Mouse (Mus musculus) lung, embryonic 14.5 days (tissue): ENCODE data around the gene Pld1. TPM values are rescaled to one million over a fixed set of nuclear protein-coding genes. Genes with fewer than 3 reads are reported as not detected.

Source experiments
- ATAC-seq: fragments of 200-750 bp; cut with Nextera tagmentation; 2 replicates; pipeline ENCODE4 v1.8.0; 2017; ENCODE audit warnings: mild to moderate bottlenecking, moderate TSS enrichment, moderate library complexity; ENCODE audit not compliant: insufficient read depth
- DNase-seq: peaks from one replicate; pipeline ENCODE4 v3.0.0-alpha.2; 2015
- H3K27ac ChIP-seq: fragments of 300-500 bp; sonication (generic); 2 replicates; pipeline ENCODE4 v1.5.1; 2014; ENCODE audit warnings: low read depth, mild to moderate bottlenecking, moderate library complexity
- H3K27me3 ChIP-seq: fragments of 300-500 bp; sonication (generic); 2 replicates; pipeline ENCODE4 v1.6.1; 2014; ENCODE audit warnings: low read length, control low read depth; ENCODE audit not compliant: insufficient read depth
- H3K36me3 ChIP-seq: fragments of 300-500 bp; sonication (generic); 2 replicates; pipeline ENCODE4 v1.6.1; 2014; ENCODE audit warnings: control low read depth; ENCODE audit not compliant: insufficient read depth
- H3K4me1 ChIP-seq: fragments of 300-500 bp; sonication (generic); 2 replicates; pipeline ENCODE4 v1.6.1; 2014; ENCODE audit warnings: antibody characterized with exemption, control low read depth; ENCODE audit not compliant: insufficient read depth
- H3K4me2 ChIP-seq: fragments of 300-500 bp; sonication (generic); 2 replicates; pipeline ENCODE4 v1.6.1; 2014; ENCODE audit warnings: mild to moderate bottlenecking
- H3K4me3 ChIP-seq: fragments of 300-500 bp; sonication (generic); 2 replicates; pipeline ENCODE4 v1.5.1; 2014; ENCODE audit warnings: low read depth, low read length
- H3K9ac ChIP-seq: fragments of 300-500 bp; sonication (generic); 2 replicates; pipeline ENCODE4 v1.6.1; 2014
- H3K9me3 ChIP-seq: fragments of 300-500 bp; sonication (generic); 2 replicates; pipeline ENCODE4 v1.6.1; 2016; ENCODE audit warnings: low read depth, low read length, control low read depth
- CTCF ChIP-seq: IDR thresholded peaks from 2 replicates; pipeline ENCODE4 v1.5.1; 2016; ENCODE audit warnings: antibody characterized with exemption, low read depth
- WGBS: fragments of 180-500 bp; shearing (Covaris S2); extraction: QIAGEN DNeasy Blood & Tissue Kit; methylation state at CpG from one replicate; pipeline ENCODE4 v1.1.7; 2014; 5-methylcytosine and 5-hydroxymethylcytosine counted together
- polyA plus RNA-seq: library from polyadenylated mRNA; unstranded; fragments of >200 nt; fragmentation: Nextera tagmentation; extraction: Ambion mirVana; gene quantifications from 2 replicates; pipeline ENCODE4 v1.2.1, GENCODE M21; 2014

Pld1 gene
- polyA plus RNA-seq, 1 experiment from 2014 or later, result 6.4 TPM

DNA sequence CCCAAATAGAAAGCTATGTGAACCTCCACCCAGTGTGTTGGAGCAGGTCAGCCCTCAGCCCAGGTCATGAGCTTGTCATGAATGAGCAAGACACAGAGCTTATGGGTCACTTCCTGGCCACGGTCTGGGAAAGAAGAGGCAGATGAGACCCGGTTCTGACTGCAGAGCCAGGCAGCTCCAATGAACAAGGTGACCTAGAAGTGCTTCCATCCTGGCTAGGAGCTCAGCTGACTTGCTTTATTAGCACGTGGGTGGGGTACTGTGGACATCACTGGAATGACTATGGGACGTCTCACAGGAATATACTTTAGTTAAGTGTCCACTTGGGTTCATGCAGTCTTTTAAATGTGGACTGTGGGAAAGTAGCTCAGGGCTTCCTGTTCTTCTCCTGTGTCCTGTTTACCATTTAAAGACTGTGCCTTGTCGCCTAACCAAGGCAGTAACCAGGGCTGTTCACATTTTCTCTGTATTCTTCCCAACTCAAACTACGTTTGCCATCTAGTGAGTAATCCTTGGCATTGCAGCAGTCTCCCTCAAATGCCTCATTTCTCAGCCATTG is 169.0 kb downstream of the Pld1 start:
- Histone ChIP-seq H3K9ac (no peak overlapping the region), H3K4me2 (no peak overlapping the region), H3K4me3 (no peak overlapping the region), H3K36me3 (no peaks in the 10 kb centered on the region), H3K27ac (no peak overlapping the region), H3K27me3 (no peaks in the 10 kb centered on the region), H3K4me1 (no peaks in the 10 kb centered on the region), H3K9me3 (no peaks in the 10 kb centered on the region)
- DNase-seq (peak; percentile 87), ATAC-seq (peak; percentile 83)
- 26% methylated on average over 6 of the region's 6 CpGs for WGBS
- TF ChIP-seq CTCF, result peak; percentile 89

DNA sequence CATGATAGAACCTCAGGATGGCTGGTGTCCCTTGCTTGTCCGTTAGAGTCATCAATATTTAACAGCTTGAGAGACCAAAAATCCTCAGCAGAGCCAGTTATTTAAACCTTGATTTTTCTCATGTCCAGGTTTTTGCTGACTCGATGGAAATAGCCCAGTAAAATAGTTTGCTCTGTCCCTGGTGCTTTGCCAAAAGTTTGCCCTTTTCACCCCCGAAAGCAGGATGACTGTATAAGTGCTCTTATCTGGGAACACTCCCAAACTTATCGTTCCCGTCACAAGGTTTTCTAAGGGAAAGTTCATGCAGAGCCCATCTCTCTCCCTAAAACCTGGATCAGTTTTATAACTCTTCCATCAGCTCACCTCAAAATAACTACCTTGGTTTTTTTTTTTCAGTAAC is 173.0 kb downstream of the Pld1 start:
- Histone ChIP-seq H3K27ac (no peak overlapping the region), H3K9ac (no peak overlapping the region), H3K4me3 (no peak overlapping the region), H3K4me1 (no peaks in the 10 kb centered on the region), H3K27me3 (no peaks in the 10 kb centered on the region), H3K36me3 (no peaks in the 10 kb centered on the region), H3K9me3 (no peaks in the 10 kb centered on the region), H3K4me2 (no peak overlapping the region)
- TF ChIP-seq CTCF, result no peak
- no peak for ATAC-seq
- DNase-seq, result peak; percentile 61
- 34% methylated on average over 5 of the region's 5 CpGs for WGBS

DNA sequence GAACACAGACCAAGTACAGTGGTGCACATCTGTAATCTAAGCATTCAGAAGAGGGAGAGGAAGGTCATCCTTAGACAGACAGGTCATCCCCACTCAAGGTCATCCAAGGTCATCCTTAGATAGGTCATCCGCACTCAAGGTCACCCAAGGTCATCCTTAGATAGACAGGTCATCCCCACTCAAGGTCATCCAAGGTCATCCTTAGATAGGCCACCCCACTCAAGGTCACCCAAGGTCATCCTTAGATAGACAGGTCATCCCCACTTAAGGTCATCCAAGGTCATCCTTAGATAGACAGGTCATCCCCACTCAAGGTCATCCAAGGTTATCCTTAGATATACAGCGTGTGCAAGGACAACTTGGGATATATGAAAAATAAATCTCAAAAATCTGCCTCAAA is 175.4 kb downstream of the Pld1 start:
- Histone ChIP-seq H3K4me3 (no peak overlapping the region), H3K27ac (no peak overlapping the region), H3K27me3 (no peaks in the 10 kb centered on the region), H3K9ac (no peak overlapping the region), H3K4me2 (no peak overlapping the region), H3K4me1 (no peaks in the 10 kb centered on the region), H3K36me3 (no peaks in the 10 kb centered on the region), H3K9me3 (no peaks in the 10 kb centered on the region; the same call in 1 of the 2 replicates)
- DNase-seq (no peak), ATAC-seq (no peak)
- TF ChIP-seq CTCF, result no peak
- WGBS, result 87% methylated on average over 2 of the region's 2 CpGs

DNA sequence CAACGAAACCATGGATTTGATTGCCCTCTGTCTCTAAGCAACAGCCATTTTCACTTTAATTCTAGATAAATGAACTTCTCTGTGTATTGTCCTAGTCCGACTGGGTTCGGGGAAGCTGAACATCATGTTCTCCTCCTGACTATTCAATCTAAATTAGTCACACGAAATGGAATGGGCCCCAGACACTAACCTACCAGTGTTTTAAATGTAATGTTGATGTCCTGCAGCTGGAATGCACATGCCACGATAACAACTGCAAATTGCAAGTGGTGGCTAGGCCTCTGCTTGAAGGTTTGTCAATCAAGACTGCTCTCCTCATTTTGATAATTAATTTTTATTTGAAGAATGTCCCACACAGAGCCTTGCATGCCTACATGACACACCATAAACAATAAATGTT is 203.2 kb downstream of the Pld1 start:
- H3K9me3 ChIP-seq, result no peaks in the 10 kb centered on the region
- TF ChIP-seq CTCF, result no peak
- H3K4me1 ChIP-seq, result no peaks in the 10 kb centered on the region
- no peak for DNase-seq
- no peak overlapping the region for H3K4me2 ChIP-seq
- H3K27ac ChIP-seq, result no peak overlapping the region
- 70% methylated on average over 5 of the region's 5 CpGs for WGBS
- no peak overlapping the region for H3K4me3 ChIP-seq
- no peaks in the 10 kb centered on the region for H3K27me3 ChIP-seq
- no peaks in the 10 kb centered on the region for H3K36me3 ChIP-seq
- no peak overlapping the region for H3K9ac ChIP-seq
- ATAC-seq, result no peak

DNA sequence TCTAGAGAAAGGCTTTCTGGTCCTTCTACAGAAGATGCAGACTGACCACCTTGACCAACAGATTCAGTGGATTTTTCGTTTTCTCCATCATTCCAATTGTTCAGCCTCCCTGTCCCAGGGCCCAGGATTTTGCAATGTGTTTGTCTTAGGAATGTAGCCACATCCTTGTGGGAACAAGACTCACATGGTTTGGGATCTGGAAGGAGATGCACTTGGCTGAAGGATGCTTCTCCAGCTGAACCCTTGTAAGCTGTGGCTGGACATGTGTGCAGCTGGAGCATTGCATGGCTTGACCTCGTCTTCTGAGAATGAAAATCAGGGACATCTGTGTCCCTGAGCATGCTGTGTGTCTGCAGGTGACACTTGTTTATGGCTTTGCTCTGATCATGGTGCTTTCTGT is 203.6 kb downstream of the Pld1 start:
- Histone ChIP-seq H3K9ac (no peak overlapping the region), H3K4me2 (no peak overlapping the region), H3K27ac (no peak overlapping the region), H3K9me3 (no peaks in the 10 kb centered on the region), H3K4me1 (no peaks in the 10 kb centered on the region), H3K4me3 (no peak overlapping the region), H3K36me3 (no peaks in the 10 kb centered on the region), H3K27me3 (no peaks in the 10 kb centered on the region)
- DNase-seq, result no peak
- no peak for ATAC-seq
- WGBS, result 68% methylated on average over 2 of the region's 2 CpGs
- TF ChIP-seq CTCF, result no peak

DNA sequence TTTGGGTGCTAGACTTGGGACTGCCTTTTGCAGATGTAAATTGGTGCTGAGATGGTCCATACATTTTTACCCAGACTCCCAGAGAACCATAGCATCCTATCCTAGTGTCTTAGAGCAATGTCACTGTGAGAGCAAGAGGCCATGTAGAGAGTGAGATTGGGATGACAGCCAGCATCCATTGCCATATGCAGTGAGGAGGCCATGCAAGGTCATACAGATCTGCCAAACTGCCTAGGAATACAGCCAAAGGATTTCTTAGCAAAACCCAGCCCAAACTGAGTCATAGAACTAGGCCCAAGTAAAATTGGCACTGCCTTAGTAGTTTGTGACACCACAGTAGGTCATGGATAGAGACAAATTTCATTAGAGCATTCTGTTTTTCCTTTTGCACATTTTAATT is 206.2 kb downstream of the Pld1 start:
- Histone ChIP-seq H3K4me3 (no peak overlapping the region), H3K27me3 (no peaks in the 10 kb centered on the region), H3K9me3 (no peaks in the 10 kb centered on the region), H3K36me3 (no peaks in the 10 kb centered on the region), H3K4me1 (no peaks in the 10 kb centered on the region), H3K4me2 (no peak overlapping the region), H3K9ac (no peak overlapping the region), H3K27ac (no peak overlapping the region)
- ATAC-seq (peak; percentile 47; the same call in 1 of the 2 replicates), DNase-seq (peak; percentile 72)
- no peak for TF ChIP-seq CTCF

DNA sequence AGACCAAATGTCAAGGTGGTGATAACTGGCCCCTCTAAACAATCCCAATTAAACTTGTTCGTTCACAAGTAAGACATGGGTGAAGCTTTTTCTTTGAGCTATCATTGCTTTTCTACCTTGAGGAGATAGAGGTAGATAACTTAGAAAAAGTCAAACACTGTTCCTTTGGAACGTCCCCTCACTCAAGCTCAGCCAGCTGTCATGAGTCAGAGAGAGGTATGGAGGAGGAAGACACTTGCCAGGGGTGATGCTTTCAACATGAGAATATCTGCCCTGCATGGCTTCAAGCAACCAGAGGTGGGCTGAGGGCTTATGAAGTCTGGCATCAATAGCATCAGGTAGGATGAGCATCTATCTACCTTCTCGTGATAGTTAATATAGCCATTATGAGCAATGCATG is 207.0 kb downstream of the Pld1 start:
- Histone ChIP-seq H3K4me3 (no peak overlapping the region), H3K9ac (no peak overlapping the region), H3K36me3 (no peaks in the 10 kb centered on the region), H3K9me3 (no peaks in the 10 kb centered on the region), H3K27me3 (no peaks in the 10 kb centered on the region), H3K4me2 (no peak overlapping the region), H3K4me1 (no peaks in the 10 kb centered on the region), H3K27ac (no peak overlapping the region)
- 81% methylated on average over 3 of the region's 3 CpGs for WGBS
- no peak for TF ChIP-seq CTCF
- ATAC-seq (no peak), DNase-seq (no peak)
